In genomic region chr6:52987391-52987790, GRCm38 (mm10) we compare ENCODE assay signal across 9 mouse cellular contexts.
A peak's percentile ranks its signal among the peaks of the same experiment; 100 is the strongest.
DNase-seq lines count a peak whose midpoint lies in the region; ATAC-seq lines count a peak whose summit lies in the region.
"Had no signal": no experiment of that assay in that cellular context is flagged by ENCODE, and none has a peak within 500 bp of the region (broad histone marks: within the 10 kb centered on the region; RNA-seq: fewer than 3 reads in every experiment).

No protein-coding gene starts in this region.

- no peaks in the 10 kb centered on the region for H3K4me1 ChIP-seq in embryonic facial prominence, embryonic 14.5 days (ENCODE audit: control insufficient read depth, insufficient read depth, low read length)

- no peak for ATAC-seq in embryonic facial prominence, embryonic 14.5 days (ENCODE audit: low read depth)
- ATAC-seq in megakaryocyte progenitor cell, adult 5-6 weeks (replicated peaks; ENCODE audit: poor library complexity): 0 out of 2 replicates have a peak, but pooled peaks have one; percentile 39

- H3K27me3 ChIP-seq in embryonic facial prominence, embryonic 14.5 days (replicated peaks; ENCODE audit: control insufficient read depth, insufficient read depth, low read length): no peaks in the 10 kb centered on the region
- H3K27me3 ChIP-seq: heart, embryonic 13.5 days had no signal

- 44% methylated on average over 4 of the region's 4 CpGs for WGBS in embryonic facial prominence, embryonic 14.5 days

- H3K9ac ChIP-seq in embryonic facial prominence, embryonic 14.5 days (ENCODE audit: low read depth, low read length): no peak overlapping the region
- H3K9ac ChIP-seq: heart, embryonic 13.5 days had no signal

- H3K36me3 ChIP-seq in embryonic facial prominence, embryonic 14.5 days (ENCODE audit: control insufficient read depth, insufficient read depth, low read length): no peaks in the 10 kb centered on the region
- H3K36me3 ChIP-seq: heart, embryonic 13.5 days had no signal

- H3K4me2 ChIP-seq in embryonic facial prominence, embryonic 14.5 days (ENCODE audit: low read depth, low read length): no peak overlapping the region
- H3K4me2 ChIP-seq: heart, embryonic 13.5 days had no signal

- no peak overlapping the region for H3K27ac ChIP-seq in embryonic facial prominence, embryonic 14.5 days (replicated peaks; ENCODE audit: low read depth, low read length)
- H3K27ac ChIP-seq: heart, embryonic 13.5 days had no signal

- peak; percentile 47 for DNase-seq in adrenal gland, postnatal 10 days
- DNase-seq in adrenal gland, adult 8-10 months: no peak
- DNase-seq in layer of hippocampus, adult 11-12 months (ENCODE audit: low spot score): peak; percentile 58
- DNase-seq in layer of hippocampus, postnatal 36 days: no peak
- DNase-seq in T-cell, adult 2 months (ENCODE audit: low spot score): peak; percentile 13
- peak; percentile 71 for DNase-seq in embryonic facial prominence, embryonic 14.5 days (ENCODE audit: low spot score)
- no peak for DNase-seq in testis, postnatal 10 days (ENCODE audit: low spot score)

- H3K4me3 ChIP-seq in embryonic facial prominence, embryonic 14.5 days (ENCODE audit: low read depth, low read length): no peak overlapping the region
- H3K4me3 ChIP-seq: heart, embryonic 13.5 days had no signal

- no peaks in the 10 kb centered on the region for H3K9me3 ChIP-seq in embryonic facial prominence, embryonic 14.5 days (ENCODE audit: control insufficient read depth, low read length)
- H3K9me3 ChIP-seq: heart, embryonic 13.5 days had no signal

Comparison
In these comparisons a context has a peak if more than half of its experiments do, and no peak if none do; other contexts are left out.
1. DNase-seq: peak in adrenal gland, postnatal 10 days (single experiment), layer of hippocampus, adult 11-12 months (single experiment), T-cell, adult 2 months (single experiment) and embryonic facial prominence, embryonic 14.5 days (single experiment); none in adrenal gland, adult 8-10 months (single experiment), layer of hippocampus, postnatal 36 days (0 of 2) and testis, postnatal 10 days (single experiment).